Mouse (Mus musculus) limb, embryonic 11.5 days (tissue): Measurements from ENCODE around the gene Vmn2r7. TPM values are rescaled to one million over a fixed set of nuclear protein-coding genes. Genes with fewer than 3 reads are reported as not detected.
"Not testable (repeated sequence)": the region's sequence is repeated elsewhere in the genome, so short reads cannot be mapped to it uniquely, and the experiment has no call there.

ENCODE experiments used
- ATAC-seq: fragments of 200-750 bp; cut with Nextera tagmentation; 2 replicates; pipeline ENCODE4 v1.8.0; 2017; ENCODE audit warnings: low read depth; ENCODE audit not compliant: insufficient number of reproducible peaks, low FRiP score, low TSS enrichment
- DNase-seq: peaks from one replicate; pipeline ENCODE4 v3.0.0-alpha.2; 2015; ENCODE audit warnings: low spot score
- H3K27ac ChIP-seq: fragments of 300-500 bp; sonication (generic); replicated peaks from 2 replicates; pipeline ENCODE4 v1.5.1; 2014; ENCODE audit warnings: low read depth, mild to moderate bottlenecking, low read length
- H3K27me3 ChIP-seq: fragments of 300-500 bp; sonication (generic); 2 replicates; pipeline ENCODE4 v1.6.1; 2014; ENCODE audit warnings: mild to moderate bottlenecking, low read length, mixed read lengths; ENCODE audit not compliant: control insufficient read depth, insufficient read depth
- H3K36me3 ChIP-seq: fragments of 300-500 bp; sonication (generic); 2 replicates; pipeline ENCODE4 v1.6.1; 2014; ENCODE audit warnings: mild to moderate bottlenecking, low read length, moderate library complexity, mixed read lengths; ENCODE audit not compliant: control insufficient read depth, insufficient read depth
- H3K4me1 ChIP-seq: fragments of 300-500 bp; sonication (generic); 2 replicates; pipeline ENCODE4 v1.6.1; 2014; ENCODE audit warnings: low read length, mixed read lengths; ENCODE audit not compliant: control insufficient read depth, insufficient read depth
- H3K4me2 ChIP-seq: fragments of 300-500 bp; sonication (generic); 2 replicates; pipeline ENCODE4 v1.6.1; 2014; ENCODE audit warnings: low read depth, mild to moderate bottlenecking, moderate library complexity; ENCODE audit not compliant: severe bottlenecking
- H3K4me3 ChIP-seq: fragments of 300-500 bp; sonication (generic); 2 replicates; pipeline ENCODE4 v1.5.1; 2014; ENCODE audit warnings: low read depth, low read length
- H3K9ac ChIP-seq: fragments of 300-500 bp; sonication (generic); 2 replicates; pipeline ENCODE4 v1.6.1; 2014; ENCODE audit warnings: mild to moderate bottlenecking, low read length
- H3K9me3 ChIP-seq: fragments of 300-500 bp; sonication (generic); 2 replicates; pipeline ENCODE4 v1.6.1; 2016; ENCODE audit warnings: low read length; ENCODE audit not compliant: control insufficient read depth
- WGBS: fragments of 180-500 bp; shearing (Covaris S2); extraction: QIAGEN DNeasy Blood & Tissue Kit; methylation state at CpG from one replicate; pipeline ENCODE4 v1.1.7; 2014; 5-methylcytosine and 5-hydroxymethylcytosine counted together
- polyA plus RNA-seq: library from polyadenylated mRNA; unstranded; fragments of >200 nt; fragmentation: Nextera tagmentation; extraction: Ambion mirVana; gene quantifications from 2 replicates; pipeline ENCODE4 v1.2.1, GENCODE M21; 2014

Gene Vmn2r7
- polyA plus RNA-seq, 1 experiment from 2014 or later: not detected

DNA sequence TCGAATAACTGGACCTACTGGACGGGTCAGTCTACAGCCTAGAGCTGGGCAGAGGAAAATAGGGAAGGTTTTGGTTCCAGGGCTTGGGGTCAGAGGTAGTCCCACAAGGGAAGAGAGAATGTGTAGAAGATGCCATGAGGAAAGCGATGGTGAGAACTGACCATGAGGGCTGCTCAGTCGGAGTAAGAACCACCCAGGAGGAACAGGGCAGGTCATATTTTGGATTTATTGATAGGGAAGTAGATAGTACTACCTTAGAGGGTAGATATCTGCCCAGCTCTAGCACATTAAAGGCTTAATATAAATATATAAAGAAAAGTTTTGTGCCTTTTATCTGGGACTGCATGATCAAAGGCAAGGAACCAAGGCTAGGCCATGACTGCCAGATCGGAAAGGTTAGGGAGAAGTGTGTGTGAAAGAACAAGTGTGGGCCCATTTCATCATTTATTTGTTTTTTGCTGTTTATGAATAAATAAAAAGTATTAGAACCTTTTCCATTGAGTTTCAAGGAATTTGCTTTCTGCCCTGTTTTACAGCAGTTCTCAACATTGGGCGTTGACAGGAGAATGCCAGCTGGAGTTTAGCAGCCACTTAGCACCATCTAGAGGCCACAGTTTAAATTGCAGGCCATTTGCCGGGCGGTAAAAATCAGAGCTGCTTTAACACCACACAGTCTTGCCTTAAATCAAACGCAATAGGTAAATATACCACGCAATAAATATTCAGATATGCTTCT is 53.9 kb downstream of the Vmn2r7 start:
- no peaks in the 10 kb centered on the region for H3K9me3 ChIP-seq
- ATAC-seq (0 out of 2 replicates have a peak, but pooled peaks have one; percentile 31), DNase-seq (peak; percentile 77)
- WGBS: 52% methylated on average over 10 of the region's 10 CpGs
- H3K9ac ChIP-seq: no peak overlapping the region
- H3K4me1 ChIP-seq: no peaks in the 10 kb centered on the region
- H3K36me3 ChIP-seq: no peaks in the 10 kb centered on the region
- no peak overlapping the region for H3K4me2 ChIP-seq
- H3K27ac ChIP-seq: no peak overlapping the region
- no peaks in the 10 kb centered on the region for H3K27me3 ChIP-seq
- H3K4me3 ChIP-seq: no peak overlapping the region

DNA sequence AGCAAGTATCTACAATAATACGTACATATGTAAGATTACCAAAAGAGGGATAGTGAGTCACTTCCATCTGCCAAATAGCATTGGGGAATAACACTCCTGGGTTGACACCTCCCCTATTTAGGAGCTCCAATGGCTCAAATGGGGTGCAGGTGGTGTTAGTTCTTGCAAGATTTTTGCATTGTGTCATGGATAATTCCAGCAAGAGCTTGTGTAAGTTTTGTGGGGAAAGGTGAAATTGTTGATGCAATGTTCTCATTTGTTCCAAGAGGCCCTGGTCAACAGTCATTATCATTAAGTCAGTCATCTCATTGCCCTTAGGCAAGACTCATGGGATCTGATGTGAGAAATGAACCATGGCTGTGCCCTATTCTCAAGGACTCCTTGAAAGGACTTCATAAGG is 61.7 kb downstream of the Vmn2r7 start:
- DNase-seq (no peak), ATAC-seq (no peak)
- WGBS: 91% methylated on average over 1 of the region's 1 CpGs
- no peaks in the 10 kb centered on the region for H3K9me3 ChIP-seq
- no peak overlapping the region for H3K4me3 ChIP-seq
- H3K4me2 ChIP-seq: no peak overlapping the region
- H3K4me1 ChIP-seq: no peaks in the 10 kb centered on the region
- no peaks in the 10 kb centered on the region for H3K27me3 ChIP-seq
- no peaks in the 10 kb centered on the region for H3K36me3 ChIP-seq
- no peak overlapping the region for H3K27ac ChIP-seq
- no peak overlapping the region for H3K9ac ChIP-seq

DNA sequence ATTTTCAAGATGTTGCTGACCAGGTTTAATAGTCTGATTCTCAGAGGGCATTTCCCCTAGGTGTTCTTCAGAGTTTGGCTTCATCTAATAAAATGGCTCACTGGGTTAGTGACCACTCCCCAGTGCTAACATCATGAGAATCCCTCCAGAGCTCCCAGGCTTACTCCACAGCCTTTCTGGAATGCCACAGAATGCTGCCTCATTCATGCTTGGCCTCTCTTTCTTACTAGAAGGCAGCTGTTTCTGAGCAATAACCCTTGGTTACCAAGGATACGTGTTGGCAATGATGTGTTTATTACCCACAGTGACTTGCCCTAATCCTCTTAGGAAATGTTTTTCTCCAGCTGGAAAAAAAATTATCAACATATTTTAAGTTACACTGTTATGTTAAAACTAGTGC is 72.4 kb downstream of the Vmn2r7 start:
- ATAC-seq: peak; percentile 76; the same call in 1 of the 2 replicates
- Histone ChIP-seq H3K36me3 (no peaks in the 10 kb centered on the region), H3K9me3 (no peaks in the 10 kb centered on the region), H3K4me1 (no peaks in the 10 kb centered on the region), H3K4me3 (no peak overlapping the region), H3K27ac (no peak overlapping the region), H3K4me2 (no peak overlapping the region), H3K9ac (no peak overlapping the region), H3K27me3 (no peaks in the 10 kb centered on the region)
- WGBS: 49% methylated on average over 1 of the region's 1 CpGs
- no peak for DNase-seq

DNA sequence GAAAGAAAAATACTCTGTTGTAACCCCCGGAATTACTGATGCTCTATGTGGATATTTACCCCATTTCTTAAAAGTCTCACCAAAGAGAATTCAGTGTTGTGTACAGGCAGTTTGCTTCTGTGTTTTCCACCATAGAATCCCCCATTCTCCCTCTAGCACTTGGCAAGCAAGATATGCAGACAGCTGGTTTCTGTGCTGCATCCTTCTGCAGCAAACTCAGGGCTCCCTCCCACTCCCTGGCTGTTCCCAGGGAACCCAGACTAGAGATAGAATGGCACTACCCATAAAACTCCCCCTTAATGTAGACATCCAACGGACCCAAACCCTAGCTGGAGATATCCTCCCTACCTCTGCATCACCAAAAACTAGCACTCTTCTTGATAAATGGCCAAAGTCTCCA is 88.4 kb downstream of the Vmn2r7 start:
- H3K9me3 ChIP-seq: no peaks in the 10 kb centered on the region
- ATAC-seq: no peak
- WGBS: 70% methylated on average over 2 of the region's 2 CpGs
- H3K9ac ChIP-seq: no peak overlapping the region
- no peaks in the 10 kb centered on the region for H3K36me3 ChIP-seq
- no peak for DNase-seq
- H3K4me3 ChIP-seq: no peak overlapping the region
- H3K4me2 ChIP-seq: no peak overlapping the region
- H3K4me1 ChIP-seq: no peaks in the 10 kb centered on the region
- H3K27ac ChIP-seq: no peak overlapping the region
- no peaks in the 10 kb centered on the region for H3K27me3 ChIP-seq

DNA sequence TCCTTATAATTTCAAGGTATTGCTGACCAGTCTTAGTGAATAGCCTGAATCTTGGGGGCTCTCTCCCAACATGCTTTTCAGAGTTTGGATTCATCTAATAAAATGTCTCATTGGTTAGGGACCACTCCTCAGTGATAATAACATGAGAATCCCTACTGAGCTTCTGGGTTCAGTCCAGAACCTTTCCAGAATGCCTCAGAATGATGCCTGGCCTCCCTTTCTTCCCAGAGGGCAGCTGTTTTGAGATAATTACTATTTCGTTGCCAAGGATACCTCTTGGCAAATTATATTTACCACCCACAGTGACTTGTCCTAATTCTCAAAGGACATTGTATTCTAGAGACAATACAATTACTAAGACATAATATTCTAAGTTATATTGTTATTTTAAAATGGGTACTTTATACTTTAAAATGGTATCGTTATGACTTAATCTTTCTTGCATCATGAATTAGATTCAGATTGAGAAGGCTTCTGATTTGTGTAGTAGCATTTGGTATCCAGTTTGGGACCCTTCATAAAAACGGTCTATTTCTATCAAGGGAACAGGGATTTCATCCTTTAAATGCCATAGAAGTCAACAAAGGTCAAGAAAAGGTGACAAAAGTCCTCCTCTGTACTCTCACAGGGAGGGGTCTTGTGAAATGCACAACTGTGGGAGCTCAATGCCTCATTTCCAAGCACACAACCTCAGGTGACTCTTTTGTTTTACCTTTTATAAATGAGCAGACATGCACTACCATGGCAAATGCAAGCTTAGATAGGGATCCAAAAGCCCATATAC is 117.2 kb downstream of the Vmn2r7 start:
- H3K27me3 ChIP-seq, H3K9ac ChIP-seq, H3K4me1 ChIP-seq, ATAC-seq, H3K4me2 ChIP-seq, H3K9me3 ChIP-seq, H3K27ac ChIP-seq, DNase-seq, H3K4me3 ChIP-seq, H3K36me3 ChIP-seq: not testable (repeated sequence)
- WGBS: 76% methylated on average over 3 of the region's 3 CpGs

DNA sequence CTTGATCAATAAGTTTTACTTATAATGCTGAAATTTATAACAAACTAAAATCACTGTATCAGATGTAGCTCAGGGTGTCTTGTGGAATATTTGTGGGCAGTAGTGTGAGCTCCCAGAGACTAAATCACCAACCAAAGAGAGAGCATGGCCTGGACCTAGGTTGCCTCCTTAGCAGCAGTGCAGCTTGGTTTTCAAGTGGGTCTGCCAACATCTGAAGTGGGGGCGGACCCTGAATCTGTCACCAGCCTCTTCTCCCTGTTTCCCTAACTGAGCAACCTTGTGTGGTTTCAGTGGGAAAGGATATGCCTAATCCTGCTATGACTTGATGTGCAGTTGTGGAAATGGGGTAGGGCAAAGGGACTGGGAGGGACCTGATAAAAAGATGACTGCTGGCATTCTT is 118.8 kb downstream of the Vmn2r7 start:
- ATAC-seq, H3K4me1 ChIP-seq, H3K4me3 ChIP-seq, DNase-seq, H3K36me3 ChIP-seq, H3K27me3 ChIP-seq, H3K27ac ChIP-seq, H3K4me2 ChIP-seq, H3K9me3 ChIP-seq, H3K9ac ChIP-seq: not testable (repeated sequence)
- WGBS: 80% methylated on average over 1 of the region's 1 CpGs

DNA sequence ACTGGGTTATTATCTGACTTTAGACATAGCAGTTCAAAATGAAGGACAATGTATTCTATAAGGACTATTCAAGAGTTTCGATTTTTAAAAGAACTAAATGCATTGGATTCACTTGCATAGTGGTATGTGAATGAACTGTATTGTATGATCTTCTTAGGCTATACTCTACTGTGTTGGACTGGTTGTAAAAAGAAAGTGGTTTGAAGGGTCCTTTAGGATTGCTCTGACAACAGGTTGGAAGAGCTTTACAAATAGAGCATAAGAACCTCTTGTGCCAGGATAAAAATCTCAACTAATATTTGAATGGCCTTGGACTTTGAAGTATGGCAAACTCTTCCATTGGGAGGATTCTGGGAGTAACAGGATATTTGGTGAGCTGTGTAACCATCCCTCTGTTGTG is 168.5 kb downstream of the Vmn2r7 start:
- H3K9ac ChIP-seq, H3K4me1 ChIP-seq, H3K27ac ChIP-seq, ATAC-seq, H3K27me3 ChIP-seq, H3K9me3 ChIP-seq, H3K4me3 ChIP-seq, H3K4me2 ChIP-seq, H3K36me3 ChIP-seq, DNase-seq: not testable (repeated sequence)
- 86% methylated on average over 1 of the region's 1 CpGs for WGBS
